Mouse (Mus musculus): ENCODE measurements at regions not wholly inside any gene's neighbourhood (a gene's known extent, or its start where the extent isn't known, plus 50 kb on each side); places are given as distances from the start of the nearest gene placed in this dataset.

GRCm38 (mm10) chr3:38344283-38344682 lies 140.4 kb downstream of the Ankrd50 start:
- no peaks in the 10 kb centered on the region for H3K4me1 ChIP-seq (ENCODE audit: insufficient read depth)
- no peak for ATAC-seq
- H3K4me2 ChIP-seq (ENCODE audit: low read depth): no peak overlapping the region

DNA sequence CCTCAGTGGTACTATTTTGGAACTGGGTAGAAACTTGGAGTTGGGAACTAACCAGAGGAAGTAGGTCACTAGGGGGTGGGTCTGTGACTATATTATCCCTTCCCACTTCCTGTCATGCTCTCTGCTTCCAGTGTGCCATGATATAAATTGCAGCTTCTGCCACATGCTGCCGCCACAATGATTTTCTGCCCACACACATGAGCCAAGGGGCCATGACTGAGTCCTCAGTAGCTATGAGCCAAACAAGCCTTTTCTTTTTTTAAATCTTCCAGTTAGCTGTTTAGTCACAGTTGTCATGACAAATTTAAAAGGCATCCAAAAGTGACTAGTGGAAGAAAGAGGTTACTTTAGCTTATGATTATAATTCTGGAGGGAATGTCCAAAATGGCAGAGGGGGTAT lies 143.0 kb downstream of the Ankrd50 start:
- TF ChIP-seq CTCF (IDR thresholded peaks at IDR 0.05; ENCODE audit: low read depth): no peak
- no peaks in the 10 kb centered on the region for H3K4me1 ChIP-seq (ENCODE audit: insufficient read depth)
- no peaks in the 10 kb centered on the region for H3K36me3 ChIP-seq (ENCODE audit: insufficient read depth)
- H3K4me3 ChIP-seq (ENCODE audit: low read depth, low read length): no peak overlapping the region
- WGBS: 85% methylated on average over 1 of the region's 1 CpGs
- no peak overlapping the region for H3K27ac ChIP-seq (ENCODE audit: low read depth, low read length)
- H3K27me3 ChIP-seq (ENCODE audit: insufficient read depth, low read length): no peaks in the 10 kb centered on the region
- no peaks in the 10 kb centered on the region for H3K9me3 ChIP-seq (ENCODE audit: low read length)
- DNase-seq (no peak), ATAC-seq (no peak)
- H3K4me2 ChIP-seq (ENCODE audit: low read depth): no peak overlapping the region
- H3K9ac ChIP-seq: no peak overlapping the region

More at GRCm38 (mm10) chr3:38344283-38344682, 140.4 kb downstream of the Ankrd50 start:
- Histone ChIP-seq H3K27ac (ENCODE audit: low read depth, low read length) (no peak overlapping the region), H3K36me3 (ENCODE audit: insufficient read depth) (no peaks in the 10 kb centered on the region), H3K9me3 (ENCODE audit: low read length) (no peaks in the 10 kb centered on the region), H3K27me3 (ENCODE audit: insufficient read depth, low read length) (no peaks in the 10 kb centered on the region), H3K9ac (no peak overlapping the region), H3K4me3 (ENCODE audit: low read depth, low read length) (no peak overlapping the region)
- TF ChIP-seq CTCF (IDR thresholded peaks at IDR 0.05; ENCODE audit: low read depth): no peak
- 35% methylated on average over 2 of the region's 2 CpGs for WGBS
- no peak for DNase-seq

GRCm38 (mm10) chr3:38333321-38333910 lies 151.2 kb downstream of the Ankrd50 start:
- Histone ChIP-seq H3K9me3 (ENCODE audit: low read length) (no peaks in the 10 kb centered on the region), H3K4me1 (ENCODE audit: insufficient read depth) (no peaks in the 10 kb centered on the region), H3K27me3 (ENCODE audit: insufficient read depth, low read length) (no peaks in the 10 kb centered on the region), H3K36me3 (ENCODE audit: insufficient read depth) (no peaks in the 10 kb centered on the region), H3K9ac (no peak overlapping the region), H3K4me3 (ENCODE audit: low read depth, low read length) (no peak overlapping the region), H3K4me2 (ENCODE audit: low read depth) (no peak overlapping the region), H3K27ac (ENCODE audit: low read depth, low read length) (no peak overlapping the region)
- TF ChIP-seq CTCF (IDR thresholded peaks at IDR 0.05; ENCODE audit: low read depth): no peak
- 85% methylated on average over 3 of the region's 3 CpGs for WGBS
- DNase-seq (no peak), ATAC-seq (no peak)

- Histone ChIP-seq H3K9me3 (ENCODE audit: low read length) (no peaks in the 10 kb centered on the region), H3K4me2 (ENCODE audit: low read depth) (no peak overlapping the region), H3K27ac (ENCODE audit: low read depth, low read length) (0 out of 2 replicates have a peak overlapping the region, but pooled peaks have one; percentile 6), H3K4me1 (ENCODE audit: insufficient read depth) (no peaks in the 10 kb centered on the region), H3K36me3 (ENCODE audit: insufficient read depth) (no peaks in the 10 kb centered on the region), H3K4me3 (ENCODE audit: low read depth, low read length) (no peak overlapping the region), H3K9ac (no peak overlapping the region), H3K27me3 (ENCODE audit: insufficient read depth, low read length) (no peaks in the 10 kb centered on the region)
- no peak for TF ChIP-seq CTCF (IDR thresholded peaks at IDR 0.05; ENCODE audit: low read depth)
- peak; percentile 40 for DNase-seq
- peak; percentile 66 for ATAC-seq
Observed at GRCm38 (mm10) chr3:38331169-38331568, 153.5 kb downstream of the Ankrd50 start.

DNA sequence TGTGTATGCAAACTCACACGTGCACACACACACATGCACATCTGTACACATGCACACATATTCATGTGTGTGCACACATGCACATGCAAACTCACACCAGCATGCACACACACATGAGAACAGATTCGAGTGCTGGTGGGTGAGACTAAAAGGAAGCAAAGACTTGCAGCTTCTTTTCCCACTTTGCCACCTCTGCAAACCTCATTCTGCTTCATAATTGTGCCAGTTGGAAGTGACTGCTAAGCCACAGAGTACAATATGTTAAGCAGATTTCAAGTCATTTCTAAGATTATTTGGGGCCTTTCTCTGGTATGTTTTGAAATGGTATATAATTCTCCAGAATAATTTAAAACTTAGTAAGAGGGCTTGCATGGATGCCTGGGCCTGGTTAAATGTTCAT lies 157.4 kb downstream of the Ankrd50 start:
- no peak overlapping the region for H3K27ac ChIP-seq (ENCODE audit: low read depth, low read length)
- WGBS: 72% methylated on average over 2 of the region's 2 CpGs
- ATAC-seq: no peak

GRCm38 (mm10) chr3:38326211-38326610 lies 158.4 kb downstream of the Ankrd50 start:
- H3K9ac ChIP-seq: no peak overlapping the region
- DNase-seq: no peak
- no peak for ATAC-seq
- TF ChIP-seq CTCF (IDR thresholded peaks at IDR 0.05; ENCODE audit: low read depth): no peak
- H3K4me3 ChIP-seq (ENCODE audit: low read depth, low read length): no peak overlapping the region
- no peak overlapping the region for H3K4me2 ChIP-seq (ENCODE audit: low read depth)
- no peak overlapping the region for H3K27ac ChIP-seq (ENCODE audit: low read depth, low read length)
- no peaks in the 10 kb centered on the region for H3K4me1 ChIP-seq (ENCODE audit: insufficient read depth)
- H3K36me3 ChIP-seq (ENCODE audit: insufficient read depth): no peaks in the 10 kb centered on the region
- no peaks in the 10 kb centered on the region for H3K27me3 ChIP-seq (ENCODE audit: insufficient read depth, low read length)
- no peaks in the 10 kb centered on the region for H3K9me3 ChIP-seq (ENCODE audit: low read length)

More for the DNA sequence above, 157.4 kb downstream of the Ankrd50 start:
- DNase-seq: no peak
- Histone ChIP-seq H3K27me3 (ENCODE audit: insufficient read depth, low read length) (no peaks in the 10 kb centered on the region), H3K4me2 (ENCODE audit: low read depth) (no peak overlapping the region), H3K36me3 (ENCODE audit: insufficient read depth) (no peaks in the 10 kb centered on the region), H3K9ac (no peak overlapping the region), H3K9me3 (ENCODE audit: low read length) (no peaks in the 10 kb centered on the region), H3K4me1 (ENCODE audit: insufficient read depth) (no peaks in the 10 kb centered on the region), H3K4me3 (ENCODE audit: low read depth, low read length) (no peak overlapping the region)
- TF ChIP-seq CTCF (IDR thresholded peaks at IDR 0.05; ENCODE audit: low read depth): no peak

GRCm38 (mm10) chr3:38324663-38325062 lies 160.0 kb downstream of the Ankrd50 start:
- H3K9me3 ChIP-seq (ENCODE audit: low read length): no peaks in the 10 kb centered on the region
- H3K36me3 ChIP-seq (ENCODE audit: insufficient read depth): no peaks in the 10 kb centered on the region
- H3K9ac ChIP-seq: no peak overlapping the region
- 36% methylated on average over 2 of the region's 2 CpGs for WGBS
- DNase-seq (no peak), ATAC-seq (no peak)
- no peak overlapping the region for H3K4me3 ChIP-seq (ENCODE audit: low read depth, low read length)
- no peak overlapping the region for H3K4me2 ChIP-seq (ENCODE audit: low read depth)
- TF ChIP-seq CTCF (IDR thresholded peaks at IDR 0.05; ENCODE audit: low read depth): no peak
- H3K27me3 ChIP-seq (ENCODE audit: insufficient read depth, low read length): no peaks in the 10 kb centered on the region
- H3K4me1 ChIP-seq (ENCODE audit: insufficient read depth): no peaks in the 10 kb centered on the region
- H3K27ac ChIP-seq (ENCODE audit: low read depth, low read length): no peak overlapping the region
